Mouse (Mus musculus): Measurements from ENCODE around the gene Daam1. TPM values are rescaled to one million over a fixed set of nuclear protein-coding genes. Genes with fewer than 3 reads are reported as not detected.

The Daam1 gene
- polyA plus RNA-seq, 1 experiment from 2014 or later, result 8.5 TPM

- Histone ChIP-seq H3K9me3 (ENCODE audit: control insufficient read depth, low read length) (no peaks in the 10 kb centered on the region), H3K36me3 (ENCODE audit: control insufficient read depth, insufficient read depth, low read length) (no peaks in the 10 kb centered on the region), H3K4me1 (ENCODE audit: control insufficient read depth, insufficient read depth, low read length) (no peaks in the 10 kb centered on the region), H3K4me3 (ENCODE audit: low read depth, low read length) (no peak overlapping the region), H3K9ac (ENCODE audit: low read length) (no peak overlapping the region), H3K27me3 (ENCODE audit: control insufficient read depth, insufficient read depth, low read length) (no peaks in the 10 kb centered on the region), H3K4me2 (ENCODE audit: low read depth, severe bottlenecking) (no peak overlapping the region), H3K27ac (replicated peaks; ENCODE audit: low read depth, low read length) (no peak overlapping the region)
- DNase-seq (ENCODE audit: low spot score) (no peak), ATAC-seq (ENCODE audit: insufficient number of reproducible peaks, low FRiP score, low TSS enrichment, low read depth) (no peak)
- 80% methylated on average over 2 of the region's 2 CpGs for WGBS
Measured at GRCm38 (mm10) chr12:72038866-72039265, 208.0 kb downstream of the Daam1 start.

GRCm38 (mm10) chr12:72039501-72039900 lies 208.6 kb downstream of the Daam1 start:
- H3K9me3 ChIP-seq (ENCODE audit: control insufficient read depth, low read length), result no peaks in the 10 kb centered on the region
- H3K27ac ChIP-seq (replicated peaks; ENCODE audit: low read depth, low read length), result no peak overlapping the region
- no peaks in the 10 kb centered on the region for H3K27me3 ChIP-seq (ENCODE audit: control insufficient read depth, insufficient read depth, low read length)
- ATAC-seq (ENCODE audit: insufficient number of reproducible peaks, low FRiP score, low TSS enrichment, low read depth) (no peak), DNase-seq (ENCODE audit: low spot score) (no peak)
- no peaks in the 10 kb centered on the region for H3K36me3 ChIP-seq (ENCODE audit: control insufficient read depth, insufficient read depth, low read length)
- H3K9ac ChIP-seq (ENCODE audit: low read length), result no peak overlapping the region
- no peak overlapping the region for H3K4me3 ChIP-seq (ENCODE audit: low read depth, low read length)
- WGBS, result 88% methylated on average over 8 of the region's 8 CpGs
- no peak overlapping the region for H3K4me2 ChIP-seq (ENCODE audit: low read depth, severe bottlenecking)
- H3K4me1 ChIP-seq (ENCODE audit: control insufficient read depth, insufficient read depth, low read length), result no peaks in the 10 kb centered on the region

- DNase-seq (ENCODE audit: low spot score) (no peak), ATAC-seq (ENCODE audit: insufficient number of reproducible peaks, low FRiP score, low TSS enrichment, low read depth) (no peak)
- no peaks in the 10 kb centered on the region for H3K36me3 ChIP-seq (ENCODE audit: control insufficient read depth, insufficient read depth, low read length)
- H3K27ac ChIP-seq (replicated peaks; ENCODE audit: low read depth, low read length), result no peak overlapping the region
- H3K4me1 ChIP-seq (ENCODE audit: control insufficient read depth, insufficient read depth, low read length), result no peaks in the 10 kb centered on the region
- H3K27me3 ChIP-seq (ENCODE audit: control insufficient read depth, insufficient read depth, low read length), result no peaks in the 10 kb centered on the region
- whole genome bisulfite sequencing, result 96% methylated on average over 3 of the region's 3 CpGs
- H3K9ac ChIP-seq (ENCODE audit: low read length), result no peak overlapping the region
- H3K9me3 ChIP-seq (ENCODE audit: control insufficient read depth, low read length), result no peaks in the 10 kb centered on the region
- H3K4me3 ChIP-seq (ENCODE audit: low read depth, low read length), result no peak overlapping the region
- no peak overlapping the region for H3K4me2 ChIP-seq (ENCODE audit: low read depth, severe bottlenecking)
Measured at GRCm38 (mm10) chr12:72041238-72041637, 210.4 kb downstream of the Daam1 start.

Other genes with a start within 250 kb of the Daam1 start
- gene Gpr135, start 240.0 kb downstream of the Daam1 start, polyA plus RNA-seq (2014; fragmentation: Nextera tagmentation; extraction: Ambion mirVana), result 0.47 TPM in 2 replicates

Data from limb, embryonic 11.5 days (tissue).